Mouse (Mus musculus): ENCODE data around the gene Arhgef28. TPM values are rescaled to one million over a fixed set of nuclear protein-coding genes. Genes with fewer than 3 reads are reported as not detected.

Gene Arhgef28
- total and polyA plus RNA-seq, 2 experiments from 2014 or later, result 33.9 to 38.7 TPM

DNA sequence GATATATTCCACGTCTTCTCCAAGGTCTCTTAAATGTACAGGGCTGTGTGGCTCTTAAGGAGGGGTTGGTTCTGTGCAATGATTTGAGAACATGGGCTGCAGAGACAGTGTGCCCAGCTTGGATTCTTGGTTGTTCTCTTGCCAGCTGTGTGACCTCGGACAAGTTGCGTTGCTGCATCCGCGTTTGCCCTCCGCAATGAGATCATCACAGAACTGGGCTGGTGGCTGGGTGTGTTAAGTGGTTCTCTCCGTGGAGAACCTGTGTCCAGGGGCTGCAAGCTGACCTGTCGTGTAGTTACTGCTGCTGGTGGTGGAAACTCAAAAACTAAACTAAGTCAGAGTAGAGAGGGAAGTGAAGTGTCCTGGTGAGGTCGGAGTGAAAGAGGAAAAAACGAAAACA, 279.9 kb downstream of the Arhgef28 start:
- no peaks in the 10 kb centered on the region for H3K4me1 ChIP-seq (ENCODE audit: insufficient read depth)
- H3K9ac ChIP-seq, result no peak overlapping the region
- no peaks in the 10 kb centered on the region for H3K27me3 ChIP-seq (ENCODE audit: insufficient read depth, low read length)
- no peak overlapping the region for H3K27ac ChIP-seq (ENCODE audit: low read depth, low read length)
- H3K36me3 ChIP-seq (ENCODE audit: insufficient read depth), result no peaks in the 10 kb centered on the region
- TF ChIP-seq CTCF (IDR thresholded peaks at IDR 0.05; ENCODE audit: low read depth), result no peak
- no peaks in the 10 kb centered on the region for H3K9me3 ChIP-seq (ENCODE audit: low read length)
- WGBS, result 91% methylated on average over 10 of the region's 10 CpGs
- no peak for DNase-seq
- no peak for ATAC-seq
- no peak overlapping the region for H3K4me3 ChIP-seq (ENCODE audit: low read depth, low read length)
- no peak overlapping the region for H3K4me2 ChIP-seq (ENCODE audit: low read depth)

DNA sequence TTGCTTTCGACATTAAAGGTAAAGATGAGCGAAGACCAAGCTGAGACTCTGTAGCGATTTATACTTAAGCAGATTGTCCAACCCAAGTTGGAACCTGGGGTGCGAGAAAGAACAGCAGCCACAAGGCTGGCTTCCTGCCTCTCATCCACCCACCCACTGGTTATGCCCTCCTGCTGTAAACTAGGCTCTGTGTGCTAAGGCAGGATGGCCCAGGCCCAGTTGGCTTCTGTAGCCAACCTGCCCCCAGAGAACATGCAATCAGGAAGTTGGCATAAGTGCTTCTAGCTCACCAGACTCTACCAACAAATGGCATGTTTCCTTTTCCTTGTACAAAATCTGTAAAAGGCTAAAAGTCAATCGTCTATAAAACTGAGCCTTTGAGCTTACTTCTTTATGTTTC, 283.2 kb downstream of the Arhgef28 start:
- Histone ChIP-seq H3K4me3 (ENCODE audit: low read depth, low read length) (no peak overlapping the region), H3K9ac (no peak overlapping the region), H3K27ac (ENCODE audit: low read depth, low read length) (no peak overlapping the region), H3K4me1 (ENCODE audit: insufficient read depth) (0 out of 2 replicates have a peak, but pooled peaks cover 5% of the 10 kb centered on the region), H3K4me2 (ENCODE audit: low read depth) (no peak overlapping the region), H3K36me3 (ENCODE audit: insufficient read depth) (no peaks in the 10 kb centered on the region), H3K9me3 (ENCODE audit: low read length) (no peaks in the 10 kb centered on the region), H3K27me3 (ENCODE audit: insufficient read depth, low read length) (no peaks in the 10 kb centered on the region)
- 82% methylated on average over 5 of the region's 5 CpGs for WGBS
- DNase-seq (no peak), ATAC-seq (no peak)
- no peak for TF ChIP-seq CTCF (IDR thresholded peaks at IDR 0.05; ENCODE audit: low read depth)

- DNase-seq, result no peak
- H3K27ac ChIP-seq (ENCODE audit: low read depth, low read length), result peak overlapping the region; percentile 22; the same call in 1 of the 2 replicates
- WGBS, result 16% methylated on average over 8 of the region's 8 CpGs
Measured at GRCm38 (mm10) chr13:97919590-97919989, 286.6 kb downstream of the Arhgef28 start.

GRCm38 (mm10) chr13:97918117-97918900, 287.9 kb downstream of the Arhgef28 start:
- Histone ChIP-seq H3K9ac (peak overlapping the region; percentile 10; the same call in 1 of the 2 replicates), H3K4me3 (ENCODE audit: low read depth, low read length) (no peak overlapping the region), H3K27me3 (ENCODE audit: insufficient read depth, low read length) (no peaks in the 10 kb centered on the region), H3K4me1 (ENCODE audit: insufficient read depth) (0 out of 2 replicates have a peak, but pooled peaks cover 5% of the 10 kb centered on the region), H3K4me2 (ENCODE audit: low read depth) (no peak overlapping the region; the same call in 1 of the 2 replicates), H3K36me3 (ENCODE audit: insufficient read depth) (no peaks in the 10 kb centered on the region), H3K27ac (ENCODE audit: low read depth, low read length) (peak overlapping the region; percentile 81), H3K9me3 (ENCODE audit: low read length) (no peaks in the 10 kb centered on the region)
- DNase-seq, result peak; percentile 82
- 43% methylated on average over 12 of the region's 12 CpGs for WGBS
- ATAC-seq, result peak; percentile 87
- no peak for TF ChIP-seq CTCF (IDR thresholded peaks at IDR 0.05; ENCODE audit: low read depth)

More at GRCm38 (mm10) chr13:97919590-97919989, 286.6 kb downstream of the Arhgef28 start:
- H3K4me3 ChIP-seq (ENCODE audit: low read depth, low read length), result no peak overlapping the region
- no peak overlapping the region for H3K9ac ChIP-seq
- no peak for TF ChIP-seq CTCF (IDR thresholded peaks at IDR 0.05; ENCODE audit: low read depth)
- no peak overlapping the region for H3K4me2 ChIP-seq (ENCODE audit: low read depth)
- 0 out of 2 replicates have a peak, but pooled peaks cover 5% of the 10 kb centered on the region for H3K4me1 ChIP-seq (ENCODE audit: insufficient read depth)
- no peaks in the 10 kb centered on the region for H3K36me3 ChIP-seq (ENCODE audit: insufficient read depth)
- no peaks in the 10 kb centered on the region for H3K9me3 ChIP-seq (ENCODE audit: low read length)
- H3K27me3 ChIP-seq (ENCODE audit: insufficient read depth, low read length), result no peaks in the 10 kb centered on the region
- peak; percentile 23; the same call in 1 of the 2 replicates for ATAC-seq

- peak; percentile 91 for ATAC-seq
- no peak overlapping the region for H3K4me2 ChIP-seq (ENCODE audit: low read depth)
Measured at GRCm38 (mm10) chr13:97911013-97911412, 295.2 kb downstream of the Arhgef28 start.

GRCm38 (mm10) chr13:97902821-97903220, 303.4 kb downstream of the Arhgef28 start:
- TF ChIP-seq CTCF (IDR thresholded peaks at IDR 0.05; ENCODE audit: low read depth), result no peak
- DNase-seq, result no peak
- no peak for ATAC-seq

More at GRCm38 (mm10) chr13:97911013-97911412, 295.2 kb downstream of the Arhgef28 start:
- Histone ChIP-seq H3K27me3 (ENCODE audit: insufficient read depth, low read length) (no peaks in the 10 kb centered on the region), H3K4me3 (ENCODE audit: low read depth, low read length) (no peak overlapping the region), H3K9ac (0 out of 2 replicates have a peak overlapping the region, but pooled peaks have one; percentile 14), H3K36me3 (ENCODE audit: insufficient read depth) (no peaks in the 10 kb centered on the region), H3K9me3 (ENCODE audit: low read length) (no peaks in the 10 kb centered on the region), H3K27ac (ENCODE audit: low read depth, low read length) (peak overlapping the region; percentile 76), H3K4me1 (ENCODE audit: insufficient read depth) (peaks cover 8% of the 10 kb centered on the region; the same call in 1 of the 2 replicates)
- peak; percentile 71 for DNase-seq
- TF ChIP-seq CTCF (IDR thresholded peaks at IDR 0.05; ENCODE audit: low read depth), result no peak
- 10% methylated on average over 10 of the region's 10 CpGs for WGBS

DNA sequence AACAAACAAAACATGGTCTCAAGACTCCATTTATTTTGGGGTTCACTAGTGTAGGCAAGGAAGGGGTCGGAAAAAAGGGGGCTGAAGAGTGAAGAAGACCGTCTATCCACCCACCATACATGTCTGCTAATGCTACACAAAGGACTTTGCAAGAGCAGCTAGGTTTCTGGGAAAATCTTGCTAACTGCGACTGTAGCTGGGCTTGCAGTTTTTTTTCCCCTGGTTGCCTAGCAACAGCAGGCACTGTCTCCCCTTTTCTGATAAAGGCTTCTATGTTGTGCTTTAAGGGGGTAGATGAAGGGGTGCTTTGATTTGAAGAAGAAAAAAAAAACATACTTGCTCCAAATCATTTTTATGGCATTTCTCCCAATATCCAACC, 305.9 kb downstream of the Arhgef28 start:
- Histone ChIP-seq H3K9ac (0 out of 2 replicates have a peak overlapping the region, but pooled peaks have one; percentile 14), H3K4me1 (ENCODE audit: insufficient read depth) (peaks cover 18% of the 10 kb centered on the region), H3K27me3 (ENCODE audit: insufficient read depth, low read length) (no peaks in the 10 kb centered on the region), H3K4me3 (ENCODE audit: low read depth, low read length) (no peak overlapping the region), H3K36me3 (ENCODE audit: insufficient read depth) (no peaks in the 10 kb centered on the region), H3K4me2 (ENCODE audit: low read depth) (no peak overlapping the region), H3K9me3 (ENCODE audit: low read length) (no peaks in the 10 kb centered on the region), H3K27ac (ENCODE audit: low read depth, low read length) (peak overlapping the region; percentile 81)
- no peak for TF ChIP-seq CTCF (IDR thresholded peaks at IDR 0.05; ENCODE audit: low read depth)
- ATAC-seq (peak; percentile 92), DNase-seq (peak; percentile 92)
- 23% methylated on average over 3 of the region's 3 CpGs for WGBS

More at GRCm38 (mm10) chr13:97902821-97903220, 303.4 kb downstream of the Arhgef28 start:
- Histone ChIP-seq H3K4me1 (ENCODE audit: insufficient read depth) (peaks cover 18% of the 10 kb centered on the region), H3K27ac (ENCODE audit: low read depth, low read length) (no peak overlapping the region), H3K4me2 (ENCODE audit: low read depth) (no peak overlapping the region), H3K4me3 (ENCODE audit: low read depth, low read length) (no peak overlapping the region), H3K9me3 (ENCODE audit: low read length) (no peaks in the 10 kb centered on the region), H3K9ac (no peak overlapping the region), H3K36me3 (ENCODE audit: insufficient read depth) (no peaks in the 10 kb centered on the region), H3K27me3 (ENCODE audit: insufficient read depth, low read length) (no peaks in the 10 kb centered on the region)
- WGBS, result 86% methylated on average over 8 of the region's 8 CpGs

Data from forebrain, postnatal 0 days (tissue).